Mouse (Mus musculus) brain, adult 2 months (tissue): ENCODE results near the gene Vegfc.
A peak's percentile ranks its signal among the peaks of the same experiment; 100 is the strongest.

ENCODE experiments used
- DNase-seq: peaks from one replicate; pipeline ENCODE4 v3.0.0; 2011; ENCODE audit warnings: low read depth, low spot score

The Vegfc gene

GRCm38 (mm10) chr8:54185336-54185735 is 107.9 kb downstream of the Vegfc start:
- DNase-seq, result no peak

- DNase-seq, result peak; percentile 11
These were observed 108.5 kb downstream of the Vegfc start for GRCm38 (mm10) chr8:54185927-54186326.

GRCm38 (mm10) chr8:54216250-54216649 is 138.8 kb downstream of the Vegfc start:
- DNase-seq, result no peak

GRCm38 (mm10) chr8:54228801-54229204 is 151.4 kb downstream of the Vegfc start:
- peak; percentile 59 for DNase-seq

GRCm38 (mm10) chr8:54230638-54231037 is 153.2 kb downstream of the Vegfc start:
- no peak for DNase-seq

- DNase-seq, result peak; percentile 6
These were observed 155.9 kb downstream of the Vegfc start for GRCm38 (mm10) chr8:54233316-54233715.
